Mouse (Mus musculus) hematopoietic stem cell, adult 5-6 weeks (primary cell): ENCODE data around the gene Ppp1r11. TPM values are rescaled to one million over a fixed set of nuclear protein-coding genes. Genes with fewer than 3 reads are reported as not detected.

ENCODE experiments used
- total RNA-seq: library from RNA; stranded (forward); fragments of 172-1452, 232-1000 nt; gene quantifications from 2 replicates; pipeline ENCODE4 v1.2.3, GENCODE M21; 2017

The Ppp1r11 gene
- total RNA-seq, 1 experiment from 2014 or later, result 55.1 TPM

Other genes with a start within 250 kb of the Ppp1r11 start
- not detected in 2 replicates for gene H2-M10.5, start 178.8 kb downstream of the Ppp1r11 start, total RNA-seq
- not detected in 2 replicates for gene H2-M10.6, start 139.6 kb downstream of the Ppp1r11 start, total RNA-seq
- gene Trim26, start 114.6 kb downstream of the Ppp1r11 start, total RNA-seq, result 22.2 and 27.6 TPM in 2 replicates
- not detected in 2 replicates for gene Trim15, start 84.5 kb downstream of the Ppp1r11 start, total RNA-seq
- gene Trim10, start 82.2 kb downstream of the Ppp1r11 start, total RNA-seq, result 1.1 and 3.9 TPM in 2 replicates
- gene Trim40, start 61.6 kb downstream of the Ppp1r11 start, total RNA-seq, result not detected in 2 replicates
- not detected in 2 replicates for gene Trim31, start 53.6 kb downstream of the Ppp1r11 start, total RNA-seq
- not detected in 2 replicates for gene Rnf39, start 8.8 kb downstream of the Ppp1r11 start, total RNA-seq
- gene Znrd1, start 6.8 kb upstream of the Ppp1r11 start, total RNA-seq, result 45.1 and 49.9 TPM in 2 replicates
- 9.2 and 13.8 TPM in 2 replicates for gene Znrd1as, start 6.9 kb upstream of the Ppp1r11 start, total RNA-seq
- gene 2410137M14Rik, start 29.5 kb upstream of the Ppp1r11 start, total RNA-seq, result not detected in 2 replicates
- not detected in 2 replicates for gene H2-M5, start 37.8 kb upstream of the Ppp1r11 start, total RNA-seq
- 6.9 and 13.6 TPM in 2 replicates for gene Zfp57, start 49.4 kb upstream of the Ppp1r11 start, total RNA-seq
- not detected in 2 replicates for gene Mog, start 71.7 kb upstream of the Ppp1r11 start, total RNA-seq
- 10.7 and 43.0 TPM in 2 replicates for gene Gabbr1, start 94.2 kb upstream of the Ppp1r11 start, total RNA-seq
- gene Olfr90, start 136.8 kb upstream of the Ppp1r11 start, total RNA-seq, result not detected in 2 replicates
- gene Olfr91, start 146.5 kb upstream of the Ppp1r11 start, total RNA-seq, result not detected in 2 replicates
- not detected in 2 replicates for gene Olfr92, start 168.3 kb upstream of the Ppp1r11 start, total RNA-seq
- not detected in 2 replicates for gene Olfr93, start 209.8 kb upstream of the Ppp1r11 start, total RNA-seq
- gene Ubd, start 242.2 kb upstream of the Ppp1r11 start, total RNA-seq, result not detected in 2 replicates
- gene Olfr94, start 249.3 kb upstream of the Ppp1r11 start, total RNA-seq, result not detected in 2 replicates